Mouse (Mus musculus) adrenal gland, adult (tissue): ENCODE measurements around the gene Myo6.
"Not testable (repeated sequence)": the region's sequence is repeated elsewhere in the genome, so short reads cannot be mapped to it uniquely, and the experiment has no call there.

Source experiments
- DNase-seq, 2 experiments: peaks; one replicate each; pipeline ENCODE4 v3.0.0; 2022 to 2023; ENCODE audit warnings: low spot score in 1 of 2; ENCODE audit not compliant: inconsistent age in 2 of 2

Gene Myo6

GRCm38 (mm10) chr9:80286845-80287244 lies 122.0 kb downstream of the Myo6 start:
- DNase-seq: no peak

GRCm38 (mm10) chr9:80293056-80293584 lies 128.3 kb downstream of the Myo6 start:
- DNase-seq: peak in 1 of 2 experiments; percentile 41

- no peak for DNase-seq
These were observed 131.3 kb downstream of the Myo6 start for GRCm38 (mm10) chr9:80296086-80296485.

GRCm38 (mm10) chr9:80299031-80299430 lies 134.2 kb downstream of the Myo6 start:
- DNase-seq: no peak

- peak in 1 of 2 experiments; percentile 34 for DNase-seq
These were observed 138.7 kb downstream of the Myo6 start for GRCm38 (mm10) chr9:80303518-80303917.

GRCm38 (mm10) chr9:80306390-80306789 lies 141.6 kb downstream of the Myo6 start:
- DNase-seq: no peak

GRCm38 (mm10) chr9:80306853-80307252 lies 142.0 kb downstream of the Myo6 start:
- DNase-seq: no peak

GRCm38 (mm10) chr9:80307629-80308028 lies 142.8 kb downstream of the Myo6 start:
- no peak for DNase-seq

GRCm38 (mm10) chr9:80313610-80314009 lies 148.8 kb downstream of the Myo6 start:
- no peak for DNase-seq

GRCm38 (mm10) chr9:80315922-80316321 lies 151.1 kb downstream of the Myo6 start:
- no peak for DNase-seq

GRCm38 (mm10) chr9:80318027-80318426 lies 153.2 kb downstream of the Myo6 start:
- DNase-seq: no peak

GRCm38 (mm10) chr9:80321051-80321887 lies 156.4 kb downstream of the Myo6 start:
- not testable (repeated sequence) for DNase-seq

GRCm38 (mm10) chr9:80332153-80332552 lies 167.3 kb downstream of the Myo6 start:
- DNase-seq: peak; percentile 12 to 80

- peak in 1 of 2 experiments; percentile 41 for DNase-seq
These were observed 168.6 kb downstream of the Myo6 start for GRCm38 (mm10) chr9:80333466-80333865.

- DNase-seq: peak in 1 of 2 experiments; percentile 37
These were observed 169.3 kb downstream of the Myo6 start for GRCm38 (mm10) chr9:80333998-80334605.

- DNase-seq: no peak
These were observed 171.0 kb downstream of the Myo6 start for GRCm38 (mm10) chr9:80335660-80336357.

- no peak for DNase-seq
These were observed 173.2 kb downstream of the Myo6 start for GRCm38 (mm10) chr9:80338026-80338425.

- peak in 1 of 2 experiments; percentile 40 for DNase-seq
These were observed 176.1 kb downstream of the Myo6 start for GRCm38 (mm10) chr9:80340927-80341326.

GRCm38 (mm10) chr9:80341756-80342155 lies 176.9 kb downstream of the Myo6 start:
- DNase-seq: no peak

GRCm38 (mm10) chr9:80342520-80342919 lies 177.7 kb downstream of the Myo6 start:
- no peak for DNase-seq

GRCm38 (mm10) chr9:80344451-80345000 lies 179.7 kb downstream of the Myo6 start:
- DNase-seq: no peak
